Mouse (Mus musculus) midbrain, embryonic 13.5 days (tissue): ENCODE measurements around the gene Olfr70. TPM values are rescaled to one million over a fixed set of nuclear protein-coding genes. Genes with fewer than 3 reads are reported as not detected.

Experiments
- ATAC-seq: fragments of 200-750 bp; cut with Nextera tagmentation; 2 replicates; pipeline ENCODE4 v1.8.0; 2017; ENCODE audit warnings: mild to moderate bottlenecking, moderate TSS enrichment, moderate library complexity
- H3K27ac ChIP-seq: fragments of 300-500 bp; sonication (generic); 2 replicates; pipeline ENCODE4 v1.5.1; 2015; ENCODE audit warnings: inconsistent platforms, mild to moderate bottlenecking, moderate library complexity
- H3K27me3 ChIP-seq: fragments of 300-500 bp; sonication (generic); 2 replicates; pipeline ENCODE4 v1.6.1; 2015; ENCODE audit warnings: mild to moderate bottlenecking, inconsistent platforms
- H3K36me3 ChIP-seq: fragments of 300-500 bp; sonication (generic); 2 replicates; pipeline ENCODE4 v1.6.1; 2015; ENCODE audit warnings: mild to moderate bottlenecking, inconsistent platforms
- H3K4me1 ChIP-seq: fragments of 300-500 bp; sonication (generic); replicated peaks from 2 replicates; pipeline ENCODE4 v1.6.1; 2015; ENCODE audit warnings: inconsistent platforms
- H3K4me2 ChIP-seq: fragments of 300-500 bp; sonication (generic); replicated peaks from 2 replicates; pipeline ENCODE4 v1.6.1; 2015; ENCODE audit warnings: moderate library complexity, mild to moderate bottlenecking, inconsistent platforms
- H3K4me3 ChIP-seq: fragments of 300-500 bp; sonication (generic); replicated peaks from 2 replicates; pipeline ENCODE4 v1.5.1; 2015; ENCODE audit warnings: mild to moderate bottlenecking, inconsistent platforms
- H3K9ac ChIP-seq: fragments of 300-500 bp; sonication (generic); replicated peaks from 2 replicates; pipeline ENCODE4 v1.6.1; 2015; ENCODE audit warnings: mild to moderate bottlenecking, inconsistent platforms
- H3K9me3 ChIP-seq: fragments of 300-500 bp; sonication (generic); 2 replicates; pipeline ENCODE4 v1.6.1; 2016; ENCODE audit warnings: mild to moderate bottlenecking, inconsistent platforms
- WGBS: fragments of 180-500 bp; shearing (Covaris S2); methylation state at CpG from one replicate; pipeline ENCODE4 v1.1.7; 2015; 5-methylcytosine and 5-hydroxymethylcytosine counted together
- polyA plus RNA-seq: library from polyadenylated mRNA; unstranded; fragments of >200 nt; fragmentation: Nextera tagmentation; extraction: Ambion mirVana; gene quantifications from 2 replicates; pipeline ENCODE4 v1.2.1, GENCODE M21; 2015

Gene Olfr70
- polyA plus RNA-seq, 1 experiment from 2014 or later = not detected

GRCm38 (mm10) chr4:43703851-43704250 lies 3.2 kb upstream of the Olfr70 start:
- H3K9ac ChIP-seq = no peak overlapping the region
- no peak overlapping the region for H3K27ac ChIP-seq
- H3K27me3 ChIP-seq = no peaks in the 10 kb centered on the region
- H3K4me3 ChIP-seq = no peak overlapping the region
- H3K9me3 ChIP-seq = no peaks in the 10 kb centered on the region
- no peak overlapping the region for H3K4me2 ChIP-seq
- no peaks in the 10 kb centered on the region for H3K36me3 ChIP-seq
- no peak for ATAC-seq
- WGBS = 71% methylated on average over 8 of the region's 8 CpGs
- H3K4me1 ChIP-seq = 0 out of 2 replicates have a peak, but pooled peaks cover 4% of the 10 kb centered on the region

GRCm38 (mm10) chr4:43703439-43703838 lies 2.8 kb upstream of the Olfr70 start:
- Histone ChIP-seq H3K9ac (no peak overlapping the region), H3K4me1 (0 out of 2 replicates have a peak, but pooled peaks cover 4% of the 10 kb centered on the region), H3K4me3 (no peak overlapping the region), H3K27ac (no peak overlapping the region), H3K9me3 (no peaks in the 10 kb centered on the region), H3K27me3 (no peaks in the 10 kb centered on the region), H3K4me2 (no peak overlapping the region), H3K36me3 (no peaks in the 10 kb centered on the region)
- no peak for ATAC-seq
- 78% methylated on average over 6 of the region's 6 CpGs for WGBS

- Histone ChIP-seq H3K4me1 (no peaks in the 10 kb centered on the region), H3K36me3 (peaks cover 7% of the 10 kb centered on the region; the same call in 1 of the 2 replicates), H3K9me3 (no peaks in the 10 kb centered on the region), H3K4me2 (no peak overlapping the region), H3K4me3 (no peak overlapping the region), H3K27me3 (no peaks in the 10 kb centered on the region), H3K9ac (no peak overlapping the region), H3K27ac (no peak overlapping the region)
- no peak for ATAC-seq
- WGBS = 89% methylated on average over 13 of the region's 13 CpGs
These were observed 4.0 kb downstream of the Olfr70 start for GRCm38 (mm10) chr4:43696561-43696960.

GRCm38 (mm10) chr4:43695249-43695671 lies 5.3 kb downstream of the Olfr70 start:
- no peak overlapping the region for H3K4me2 ChIP-seq
- H3K9me3 ChIP-seq = no peaks in the 10 kb centered on the region
- H3K4me3 ChIP-seq = no peak overlapping the region
- WGBS = 32% methylated on average over 9 of the region's 9 CpGs
- no peaks in the 10 kb centered on the region for H3K4me1 ChIP-seq
- no peak for ATAC-seq
- H3K36me3 ChIP-seq = peaks cover 17% of the 10 kb centered on the region
- H3K27me3 ChIP-seq = no peaks in the 10 kb centered on the region
- no peak overlapping the region for H3K9ac ChIP-seq
- H3K27ac ChIP-seq = no peak overlapping the region

- ATAC-seq = no peak
- no peak overlapping the region for H3K4me2 ChIP-seq
- no peaks in the 10 kb centered on the region for H3K4me1 ChIP-seq
- no peaks in the 10 kb centered on the region for H3K27me3 ChIP-seq
- no peak overlapping the region for H3K4me3 ChIP-seq
- no peak overlapping the region for H3K9ac ChIP-seq
- no peak overlapping the region for H3K27ac ChIP-seq
- no peaks in the 10 kb centered on the region for H3K9me3 ChIP-seq
- WGBS = 89% methylated on average over 1 of the region's 1 CpGs
- H3K36me3 ChIP-seq = peaks cover 23% of the 10 kb centered on the region
These were observed 6.0 kb downstream of the Olfr70 start for GRCm38 (mm10) chr4:43694439-43695248.

GRCm38 (mm10) chr4:43693806-43694241 lies 6.8 kb downstream of the Olfr70 start:
- ATAC-seq = no peak
- Histone ChIP-seq H3K4me2 (no peak overlapping the region), H3K9ac (no peak overlapping the region; the same call in 1 of the 2 replicates), H3K9me3 (no peaks in the 10 kb centered on the region), H3K27me3 (no peaks in the 10 kb centered on the region), H3K36me3 (peaks cover 32% of the 10 kb centered on the region), H3K4me1 (no peaks in the 10 kb centered on the region), H3K27ac (no peak overlapping the region), H3K4me3 (no peak overlapping the region)
- WGBS = 82% methylated on average over 5 of the region's 5 CpGs

- peaks cover 57% of the 10 kb centered on the region for H3K36me3 ChIP-seq
- H3K4me3 ChIP-seq = no peak overlapping the region
- H3K27me3 ChIP-seq = no peaks in the 10 kb centered on the region
- no peak for ATAC-seq
- 87% methylated on average over 5 of the region's 5 CpGs for WGBS
- H3K9ac ChIP-seq = no peak overlapping the region
- H3K4me2 ChIP-seq = no peak overlapping the region
- H3K27ac ChIP-seq = no peak overlapping the region
- no peaks in the 10 kb centered on the region for H3K9me3 ChIP-seq
- no peaks in the 10 kb centered on the region for H3K4me1 ChIP-seq
These were observed 9.6 kb downstream of the Olfr70 start for GRCm38 (mm10) chr4:43691026-43691425.

- H3K36me3 ChIP-seq = peaks cover 67% of the 10 kb centered on the region
- WGBS = 96% methylated on average over 17 of the region's 17 CpGs
- no peak for ATAC-seq
These were observed 10.6 kb downstream of the Olfr70 start for GRCm38 (mm10) chr4:43690021-43690420.

GRCm38 (mm10) chr4:43679416-43680043 lies 21.1 kb downstream of the Olfr70 start:
- Histone ChIP-seq H3K9ac (no peak overlapping the region), H3K9me3 (no peaks in the 10 kb centered on the region), H3K27ac (no peak overlapping the region), H3K4me1 (no peaks in the 10 kb centered on the region), H3K4me2 (no peak overlapping the region), H3K4me3 (no peak overlapping the region), H3K27me3 (no peaks in the 10 kb centered on the region), H3K36me3 (peaks cover 99% of the 10 kb centered on the region)
- ATAC-seq = no peak
- 92% methylated on average over 7 of the region's 7 CpGs for WGBS

More at GRCm38 (mm10) chr4:43690021-43690420, 10.6 kb downstream of the Olfr70 start:
- Histone ChIP-seq H3K9ac (no peak overlapping the region), H3K4me1 (no peaks in the 10 kb centered on the region), H3K9me3 (no peaks in the 10 kb centered on the region), H3K4me3 (no peak overlapping the region), H3K27me3 (no peaks in the 10 kb centered on the region), H3K27ac (no peak overlapping the region), H3K4me2 (no peak overlapping the region)

GRCm38 (mm10) chr4:43678541-43678940 lies 22.1 kb downstream of the Olfr70 start:
- Histone ChIP-seq H3K36me3 (peaks cover 98% of the 10 kb centered on the region), H3K4me2 (no peak overlapping the region)
- 82% methylated on average over 6 of the region's 6 CpGs for WGBS

GRCm38 (mm10) chr4:43675608-43676007 lies 25.0 kb downstream of the Olfr70 start:
- WGBS = 79% methylated on average over 4 of the region's 4 CpGs
- no peaks in the 10 kb centered on the region for H3K9me3 ChIP-seq
- H3K4me1 ChIP-seq = peaks cover 26% of the 10 kb centered on the region
- no peaks in the 10 kb centered on the region for H3K27me3 ChIP-seq
- no peak overlapping the region for H3K9ac ChIP-seq
- H3K4me3 ChIP-seq = no peak overlapping the region
- no peak overlapping the region for H3K4me2 ChIP-seq
- H3K27ac ChIP-seq = no peak overlapping the region
- H3K36me3 ChIP-seq = peaks cover 69% of the 10 kb centered on the region
- ATAC-seq = no peak

More at GRCm38 (mm10) chr4:43678541-43678940, 22.1 kb downstream of the Olfr70 start:
- Histone ChIP-seq H3K4me1 (no peaks in the 10 kb centered on the region), H3K27me3 (no peaks in the 10 kb centered on the region), H3K9ac (no peak overlapping the region), H3K9me3 (no peaks in the 10 kb centered on the region), H3K4me3 (no peak overlapping the region), H3K27ac (no peak overlapping the region)
- ATAC-seq = no peak

GRCm38 (mm10) chr4:43674974-43675373 lies 25.6 kb downstream of the Olfr70 start:
- Histone ChIP-seq H3K9me3 (no peaks in the 10 kb centered on the region), H3K36me3 (peaks cover 63% of the 10 kb centered on the region), H3K4me1 (peaks cover 33% of the 10 kb centered on the region), H3K9ac (no peak overlapping the region), H3K4me2 (no peak overlapping the region), H3K4me3 (no peak overlapping the region), H3K27ac (no peak overlapping the region), H3K27me3 (no peaks in the 10 kb centered on the region)
- whole genome bisulfite sequencing = 82% methylated on average over 5 of the region's 5 CpGs
- ATAC-seq = no peak
